Mouse (Mus musculus) layer of hippocampus, postnatal 14 days (tissue): ENCODE measurements around the gene Gm17087. TPM values are rescaled to one million over a fixed set of nuclear protein-coding genes. Genes with fewer than 3 reads are reported as not detected.

ENCODE experiments used
- DNase-seq, 2 experiments: peaks; one replicate each; pipeline ENCODE4 v3.0.0; 2021 to 2022; ENCODE audit warnings: low spot score in 2 of 2, mixed read lengths in 1 of 2
- long read RNA-seq, 2 experiments: library from polyadenylated mRNA; stranded (forward); transcript quantifications; one replicate each; pipeline ENCODE4 v2.0.0; 2021
- total RNA-seq, 2 experiments: library from RNA; stranded (reverse); gene quantifications; 2 replicates each; pipeline ENCODE4 v1.2.3; 2021

Gene Gm17087
- not detected for total RNA-seq
- long read RNA-seq, experiment 1, result 0 reads
- long read RNA-seq, experiment 2, result 0 reads

DNA sequence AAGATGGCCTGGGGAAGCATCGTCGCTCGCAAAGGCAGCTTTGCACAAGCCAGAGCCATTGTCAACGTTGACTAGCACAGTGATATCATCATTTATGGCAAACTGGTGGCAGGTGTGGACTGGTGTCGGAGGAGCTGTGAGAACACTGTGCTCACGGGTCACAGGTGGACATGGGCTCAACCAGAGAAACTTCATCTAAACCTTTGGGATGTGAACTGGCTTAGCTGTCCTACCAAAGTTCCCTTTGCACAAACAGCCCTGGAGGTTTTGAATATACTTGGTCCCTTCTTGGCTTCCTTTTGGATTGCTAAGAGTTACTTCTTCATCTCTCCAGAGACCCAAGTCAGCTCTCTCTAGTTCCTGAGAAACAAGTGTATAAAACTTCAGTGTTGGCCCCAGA is at the start of gene Gm17087:
TSS of gene Gm17087 (minus strand) at position 101 of the 400 bp plus-strand sequence.
- DNase-seq, result no peak

DNA sequence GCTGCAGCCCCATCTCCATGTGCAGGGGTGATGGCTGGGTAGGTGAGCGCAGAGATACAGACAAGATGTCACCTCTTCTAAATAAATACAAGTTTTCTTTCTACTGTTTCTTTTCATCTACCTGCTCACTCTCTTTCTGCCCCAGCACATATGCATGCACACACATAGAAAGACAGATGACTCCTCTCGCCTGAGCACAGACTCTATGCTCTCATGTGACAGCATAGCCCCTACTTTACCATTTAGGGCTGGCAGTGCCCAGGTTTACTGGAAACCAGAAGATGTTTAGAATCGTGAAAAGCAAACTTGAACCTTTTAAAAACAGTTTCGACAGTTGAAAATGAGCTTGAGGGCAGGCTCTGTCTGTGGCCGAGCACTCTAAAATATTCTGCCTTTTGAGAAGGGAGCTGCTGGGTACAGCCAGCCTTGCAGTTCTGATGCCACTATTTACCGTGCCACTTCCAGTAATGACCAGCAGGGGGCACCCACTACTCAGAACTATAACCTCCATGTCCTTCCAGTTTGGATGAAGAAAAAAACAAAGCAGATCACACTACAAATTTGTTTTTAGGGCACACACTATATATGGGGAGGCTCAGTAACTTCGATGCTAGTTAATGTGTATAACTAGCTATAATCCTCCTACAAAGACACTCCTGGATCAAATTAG is 47.3 kb upstream of the Gm17087 start:
- peak; percentile 88 to 94 for DNase-seq

DNA sequence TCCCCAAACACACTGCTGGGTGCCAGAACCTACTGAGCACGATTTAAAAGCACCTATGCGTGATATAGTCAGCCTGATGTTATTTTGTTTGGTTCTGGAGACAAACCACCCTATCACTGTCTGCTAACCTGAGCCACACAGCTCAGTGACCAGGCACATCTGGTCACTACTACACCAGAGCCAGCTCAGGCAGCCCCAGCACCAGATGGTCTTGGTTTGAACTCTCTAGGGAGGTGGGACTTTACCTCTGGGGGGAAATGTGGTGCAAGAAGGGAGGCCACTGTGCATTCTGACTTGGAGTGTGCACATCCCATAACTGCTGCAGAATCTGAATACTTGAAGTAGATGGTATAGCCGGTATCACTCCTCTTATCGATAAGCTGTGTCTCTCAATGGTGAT is 45.2 kb upstream of the Gm17087 start:
- no peak for DNase-seq

DNA sequence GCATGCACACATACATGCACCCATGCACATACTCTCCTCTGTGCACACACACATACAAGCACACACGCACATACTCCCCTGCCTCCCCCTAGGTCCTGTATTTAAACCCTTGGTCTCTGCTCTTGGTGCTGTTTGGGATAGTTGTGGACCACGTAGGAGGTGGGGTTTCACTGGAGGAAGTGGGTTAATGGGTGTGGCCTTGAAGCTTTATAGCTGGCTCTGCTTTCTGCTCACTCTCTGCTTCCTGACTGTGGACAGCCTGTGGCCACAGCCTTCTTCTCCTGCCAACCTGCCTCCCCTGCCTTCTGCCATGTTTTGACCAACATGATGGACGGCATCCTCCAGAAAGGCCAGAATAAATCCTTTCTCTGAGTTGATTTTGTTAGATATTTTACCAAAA is 39.9 kb upstream of the Gm17087 start:
- no peak for DNase-seq

DNA sequence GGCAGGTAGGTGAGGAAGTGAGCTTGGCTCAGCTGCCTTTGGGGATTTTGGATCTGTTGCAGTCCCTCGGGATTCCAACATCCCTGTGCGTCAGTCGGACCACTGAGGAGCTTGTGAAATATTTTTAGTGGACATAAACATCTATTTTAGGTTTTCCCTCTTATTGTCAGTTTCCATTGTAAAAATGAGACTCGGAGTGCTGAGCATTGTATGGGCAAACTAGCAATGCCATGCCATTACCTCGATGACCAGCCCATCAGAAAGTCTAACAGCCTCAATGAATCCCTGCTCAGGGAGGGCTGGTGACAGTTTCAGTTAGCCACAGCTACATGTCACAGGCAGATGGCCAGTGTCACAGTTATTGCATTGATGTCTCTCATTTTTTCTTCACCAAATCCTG is 39.2 kb upstream of the Gm17087 start:
- no peak for DNase-seq

DNA sequence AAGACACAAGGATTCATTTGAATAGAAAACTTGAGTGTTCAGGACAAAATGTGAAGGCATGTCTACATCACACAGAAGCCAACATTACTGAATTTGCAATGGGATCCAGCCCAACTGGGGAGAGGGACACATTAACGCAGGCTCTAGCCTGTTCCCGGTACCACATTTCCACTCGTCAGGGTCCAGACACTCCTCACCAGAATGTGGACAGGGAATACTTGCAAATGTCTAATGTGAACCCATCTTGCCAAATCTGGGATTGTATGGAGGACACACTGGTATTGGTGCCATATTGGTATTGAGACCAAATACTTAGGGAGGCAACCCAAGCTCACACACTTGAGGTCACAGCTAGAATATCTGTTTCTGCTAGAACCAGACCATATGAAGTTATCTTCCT is 36.2 kb upstream of the Gm17087 start:
- no peak for DNase-seq

DNA sequence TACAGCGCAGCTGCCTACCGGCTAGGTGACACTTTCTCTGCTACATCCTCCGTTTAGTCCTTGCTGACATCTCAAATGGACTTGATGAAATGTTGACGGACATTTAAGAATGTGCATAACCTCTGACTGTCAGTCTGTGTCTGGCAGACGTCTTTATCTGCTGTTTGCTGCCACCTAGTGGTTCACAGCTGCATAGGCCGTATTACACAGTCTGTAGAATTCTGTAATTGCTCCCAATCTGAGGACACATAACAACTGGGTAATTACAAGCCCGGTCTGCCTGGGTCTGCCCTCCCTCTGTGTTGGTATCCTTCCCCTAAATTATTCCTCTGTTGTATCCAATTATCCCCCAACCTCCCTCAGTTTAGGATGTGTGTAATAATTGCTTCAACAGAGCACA is 31.0 kb upstream of the Gm17087 start:
- peak; percentile 61 to 85 for DNase-seq

DNA sequence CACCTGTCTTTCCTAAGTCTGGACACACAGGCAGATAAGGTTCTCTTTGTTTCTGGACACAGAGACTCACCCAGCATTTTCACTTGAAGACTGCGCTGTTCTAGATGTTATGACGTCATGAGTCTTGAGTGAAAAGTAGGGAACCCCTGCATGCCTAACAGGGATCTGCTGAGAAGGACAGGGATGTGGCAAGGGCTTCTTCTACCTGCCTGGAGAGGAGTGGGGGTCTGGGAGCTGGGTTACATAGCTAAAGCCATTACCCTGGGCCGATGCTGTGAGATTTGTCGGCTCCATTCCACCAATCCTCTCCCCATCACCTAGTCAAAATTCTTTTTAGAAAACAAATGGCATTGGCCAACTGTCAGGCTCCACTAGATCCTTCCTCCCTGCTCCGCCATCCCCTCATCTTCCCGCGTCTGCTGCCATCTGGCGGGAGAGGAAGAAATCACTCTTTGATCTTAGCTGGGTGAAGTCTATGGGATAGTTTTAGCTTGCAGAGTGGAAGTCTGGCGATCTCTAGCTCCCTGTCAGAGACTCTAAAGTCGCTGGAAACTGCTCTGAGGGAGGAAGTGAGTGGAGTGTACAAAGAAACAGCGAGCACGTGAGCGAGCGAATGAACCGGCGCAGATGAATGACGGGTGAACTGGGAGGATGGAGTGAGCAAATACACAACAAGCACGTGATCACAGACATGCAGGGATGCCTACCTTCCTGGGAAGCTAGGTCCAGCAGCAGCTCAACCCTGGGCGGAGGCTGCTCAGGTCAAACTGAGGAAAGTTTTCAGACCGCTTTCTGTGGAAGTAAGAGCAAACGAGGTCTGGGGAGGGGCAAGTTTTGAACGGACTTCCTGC is 25.9 kb upstream of the Gm17087 start:
- DNase-seq, result peak; percentile 77 to 89

DNA sequence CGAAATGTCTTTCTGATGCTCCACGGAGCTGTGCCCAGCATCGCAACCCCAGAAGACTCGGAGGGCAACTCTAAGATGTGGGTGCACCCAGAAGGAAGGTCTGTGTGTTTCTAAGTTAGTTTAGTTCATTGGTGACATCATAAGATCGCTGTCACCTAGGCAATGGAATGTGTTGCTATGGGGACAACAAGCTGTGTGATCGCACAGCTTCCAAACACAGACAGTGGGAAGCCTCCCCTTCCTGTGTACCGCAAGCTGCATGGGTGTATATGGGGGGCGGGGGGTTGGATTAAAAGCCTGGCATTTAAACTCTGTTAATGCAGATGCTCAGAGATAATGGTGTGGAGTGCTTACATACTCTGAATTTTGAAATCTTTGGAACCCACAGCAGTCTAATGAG is 14.8 kb upstream of the Gm17087 start:
- DNase-seq, result peak in 1 of 2 experiments; percentile 53

DNA sequence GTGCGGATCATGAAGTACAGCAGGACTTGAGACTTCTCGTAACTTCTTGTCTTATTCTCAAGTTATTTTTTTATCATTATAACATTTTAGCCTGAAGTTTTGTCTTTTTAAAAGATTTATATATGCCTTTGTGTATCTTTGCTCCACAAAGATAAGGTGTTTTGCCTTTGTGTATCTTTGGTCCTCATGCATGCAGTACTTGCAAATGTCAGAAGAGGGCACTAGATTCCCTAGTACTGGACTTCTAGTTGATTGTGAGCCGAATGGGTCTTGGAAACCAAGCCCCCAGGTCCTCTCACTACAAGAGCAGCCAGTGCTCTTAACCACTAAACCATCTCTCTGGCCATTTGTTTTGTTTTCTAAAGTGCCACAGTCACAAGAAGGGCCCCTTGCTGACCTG is 13.6 kb upstream of the Gm17087 start:
- peak in 1 of 2 experiments; percentile 29 for DNase-seq

DNA sequence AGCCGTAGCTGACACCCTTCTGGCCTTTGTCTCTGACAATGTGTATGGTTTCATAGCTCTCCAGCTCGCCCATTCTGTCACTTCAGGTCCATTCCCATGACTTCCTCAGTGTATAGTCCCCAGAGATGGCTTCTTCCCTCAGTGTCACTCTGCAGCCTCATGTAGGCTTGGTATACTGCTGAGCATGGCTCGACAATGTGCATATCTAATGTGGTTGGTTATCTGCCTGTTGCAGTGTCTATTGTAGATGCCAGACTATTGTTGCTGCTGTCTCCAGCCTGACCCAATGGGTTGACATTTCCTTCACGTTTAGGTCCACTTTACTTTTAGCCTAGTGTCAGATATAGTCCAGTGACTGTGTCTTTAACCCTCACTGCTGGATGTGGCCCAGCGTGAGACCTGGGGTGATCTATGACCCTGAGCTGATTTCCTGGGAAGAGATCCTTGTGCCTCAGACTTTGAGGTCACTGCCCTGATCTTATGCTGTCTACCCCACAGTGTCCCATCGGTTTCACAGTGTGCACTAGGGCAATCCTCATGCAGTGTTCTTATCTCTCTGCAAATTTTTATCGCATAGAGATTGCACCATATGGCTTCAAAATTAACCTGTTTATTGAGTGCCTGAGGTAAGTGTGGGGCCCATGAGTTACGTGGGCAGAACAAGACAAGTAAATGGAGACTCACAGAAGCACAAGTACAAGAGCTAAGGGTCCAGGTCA is 7.0 kb upstream of the Gm17087 start:
- DNase-seq, result no peak

DNA sequence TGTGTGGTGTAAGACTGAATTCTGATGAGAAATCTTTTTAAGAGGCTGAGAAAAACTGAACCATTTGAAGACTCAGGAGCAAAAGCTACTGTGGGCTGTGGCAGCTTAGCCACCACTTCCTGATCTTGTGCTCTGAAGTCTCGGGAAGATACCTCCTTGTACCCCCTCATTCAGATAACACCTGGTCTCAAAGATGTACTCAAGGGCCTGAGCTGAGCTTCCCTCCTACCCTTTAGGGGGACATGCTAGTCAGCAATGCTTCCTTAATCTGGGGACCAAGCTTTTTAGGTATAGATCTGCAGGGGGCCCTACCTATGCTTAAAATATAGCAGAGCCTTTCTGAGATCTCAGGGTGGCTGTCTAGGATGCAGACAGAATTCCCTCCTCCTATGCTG is 3.9 kb downstream of the Gm17087 start:
- DNase-seq, result no peak

DNA sequence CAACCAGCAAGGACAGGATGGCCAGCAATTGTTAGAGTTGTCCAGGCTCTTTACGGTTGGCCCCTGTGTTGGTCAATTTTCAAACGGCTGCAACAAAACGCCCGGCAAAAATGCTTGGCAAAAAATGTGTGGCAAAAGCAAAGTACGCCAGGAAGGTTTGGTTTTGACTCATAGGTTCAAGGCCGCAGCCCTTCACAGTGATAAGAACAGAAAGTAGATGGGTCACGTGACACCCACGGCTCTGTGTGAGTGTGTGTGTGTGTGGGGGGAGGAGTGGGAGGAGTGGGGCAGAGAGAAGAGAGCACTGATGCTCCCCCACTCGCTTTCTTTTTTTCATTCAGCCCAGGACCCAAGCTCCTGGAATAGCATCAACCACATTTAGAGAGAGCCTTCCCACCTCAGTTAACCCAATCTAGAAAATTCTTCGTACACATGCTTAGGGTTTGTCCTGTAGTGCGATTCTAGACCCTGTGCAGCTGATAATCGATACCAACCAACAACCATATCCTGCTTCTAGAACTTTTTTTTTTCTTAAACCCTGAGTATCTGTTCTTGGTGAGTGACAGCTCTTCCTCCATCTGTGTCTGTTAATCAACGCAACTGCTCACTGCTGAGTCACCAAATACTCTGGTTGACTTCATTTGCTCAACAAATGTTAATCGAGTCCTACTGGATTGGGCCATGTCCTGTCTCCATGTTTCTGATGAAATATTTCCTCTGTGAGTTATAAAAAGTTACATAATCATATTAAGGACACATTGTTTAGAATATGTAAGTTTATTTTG is 4.5 kb downstream of the Gm17087 start:
- DNase-seq, result peak in 1 of 2 experiments; percentile 51

DNA sequence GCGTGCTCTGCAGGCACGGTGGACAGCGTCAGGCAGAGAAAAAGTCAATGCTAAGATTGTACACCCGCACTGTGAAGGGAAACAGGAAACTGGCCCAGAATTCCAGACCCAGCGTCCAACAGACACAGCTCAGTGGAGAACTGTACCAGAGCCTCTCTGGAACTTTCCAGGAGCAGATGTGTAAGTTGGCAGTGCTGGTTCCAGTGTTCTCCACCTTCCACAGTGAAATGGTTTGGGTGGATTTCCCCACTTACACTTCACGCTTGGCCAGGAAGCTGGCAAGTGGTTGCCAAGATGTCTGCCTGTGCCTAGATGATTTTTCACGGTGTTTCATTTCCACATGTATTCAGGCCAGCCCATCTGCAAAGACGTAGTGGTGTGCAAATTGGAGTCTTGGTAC is 8.8 kb downstream of the Gm17087 start:
- DNase-seq, result no peak

DNA sequence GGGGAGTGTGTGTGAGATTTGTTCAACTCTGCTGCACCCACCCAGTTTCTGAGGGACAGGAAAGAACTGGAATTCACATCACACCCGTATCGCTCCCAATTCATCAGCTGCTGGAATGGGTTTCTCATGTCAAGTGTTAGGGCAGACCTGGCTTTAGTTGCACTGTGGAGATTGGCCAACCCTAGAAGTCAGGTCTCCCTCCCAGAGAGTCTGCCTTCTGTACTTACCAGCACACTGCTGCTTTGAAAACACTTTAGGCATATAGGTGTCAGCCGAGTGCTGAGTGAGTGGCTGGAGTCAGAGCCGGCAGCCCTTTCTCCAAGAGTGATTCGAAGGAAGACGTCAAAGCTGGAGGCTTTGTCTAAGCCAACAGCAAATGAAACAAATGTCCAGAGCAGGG is 10.5 kb downstream of the Gm17087 start:
- DNase-seq, result no peak

DNA sequence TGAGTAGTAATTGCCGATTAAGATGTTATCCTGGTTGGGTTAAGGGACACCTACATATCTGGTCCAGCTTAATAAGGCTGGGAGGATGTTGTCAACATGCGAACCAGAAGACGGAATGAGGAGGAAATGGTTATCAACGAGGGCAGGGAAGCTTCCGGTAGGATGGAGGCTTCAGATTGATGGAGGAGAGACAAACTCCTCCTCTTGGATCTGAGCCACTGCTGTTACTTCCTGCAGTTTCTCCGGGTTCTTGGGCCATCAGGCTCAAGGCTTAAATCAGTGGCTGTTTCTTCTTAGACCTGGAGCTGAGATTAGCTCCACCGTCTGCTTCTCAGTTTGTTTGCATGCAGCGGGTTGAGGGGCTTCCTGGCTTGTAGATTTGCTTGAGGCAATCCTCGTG is 11.0 kb downstream of the Gm17087 start:
- no peak for DNase-seq

DNA sequence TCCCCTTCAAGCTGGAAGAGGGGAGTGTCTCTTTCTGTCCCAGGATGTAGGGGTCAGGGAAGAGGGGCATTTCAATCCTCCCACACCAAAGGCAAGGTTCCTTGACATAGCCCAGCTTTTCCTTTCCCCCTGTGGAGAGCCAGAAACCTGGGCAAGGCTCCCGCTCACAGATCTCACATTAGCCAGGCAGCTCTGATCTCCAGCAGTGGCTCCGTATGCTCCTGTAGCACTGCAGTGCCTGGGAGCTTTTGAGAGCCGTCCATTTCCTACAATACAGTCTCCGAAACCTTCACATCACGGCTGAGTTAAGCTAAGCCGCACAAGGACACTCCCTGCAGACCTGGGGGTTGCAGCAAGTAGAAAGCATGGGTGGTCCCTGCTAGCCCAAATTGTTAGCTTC is 12.5 kb downstream of the Gm17087 start:
- no peak for DNase-seq

DNA sequence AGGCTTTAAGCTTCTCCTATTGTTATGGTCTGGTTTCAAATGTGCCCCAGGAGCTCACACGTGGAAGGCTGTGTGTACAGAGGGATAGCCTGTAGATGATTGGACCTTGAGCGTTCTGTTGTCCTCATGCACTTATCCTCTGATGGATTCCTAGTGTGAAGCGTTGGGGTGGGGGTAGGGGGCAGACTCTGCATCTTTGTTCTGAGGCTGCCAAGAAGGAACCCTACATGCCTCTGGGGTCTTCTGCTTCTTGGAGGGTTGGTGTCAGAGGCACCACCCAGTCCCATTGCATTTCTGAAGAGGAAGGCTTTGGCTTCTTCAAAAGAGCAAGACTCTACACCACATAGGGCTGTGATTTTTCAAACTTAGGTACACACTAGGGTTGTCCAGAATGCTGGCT is 13.1 kb downstream of the Gm17087 start:
- no peak for DNase-seq

DNA sequence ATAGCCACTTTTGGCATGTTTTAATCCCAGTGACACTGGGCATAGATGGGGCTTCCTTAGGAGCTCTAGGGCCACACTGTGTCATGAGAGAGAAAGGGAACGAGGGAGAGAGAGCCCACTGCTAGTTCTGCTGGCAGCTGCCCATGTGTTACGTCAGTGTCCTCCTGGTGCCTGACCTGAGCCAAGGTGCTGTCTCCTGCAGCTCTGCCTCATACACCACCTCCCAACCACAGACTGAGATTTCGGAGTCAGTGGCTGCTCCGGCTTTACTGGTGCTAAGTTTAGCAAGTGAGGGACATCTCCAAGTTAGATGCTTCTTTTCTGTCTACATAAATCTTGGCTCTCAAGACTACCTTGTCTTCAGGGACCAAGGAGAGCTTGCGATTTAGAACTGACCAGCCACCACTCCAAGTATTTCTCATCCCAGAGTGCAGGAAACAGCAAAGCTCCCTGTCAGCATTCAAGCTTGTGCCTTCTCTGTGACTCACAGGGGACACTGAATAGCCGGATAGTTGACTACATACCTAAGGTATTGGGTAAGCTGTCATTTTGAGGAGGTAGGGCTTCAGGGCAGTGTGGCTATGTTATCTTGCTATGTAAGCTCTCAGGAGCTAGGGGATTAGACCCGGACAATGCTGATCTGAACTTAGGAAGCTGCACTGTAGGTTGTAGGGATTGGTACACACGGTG is 14.3 kb downstream of the Gm17087 start:
- no peak for DNase-seq

DNA sequence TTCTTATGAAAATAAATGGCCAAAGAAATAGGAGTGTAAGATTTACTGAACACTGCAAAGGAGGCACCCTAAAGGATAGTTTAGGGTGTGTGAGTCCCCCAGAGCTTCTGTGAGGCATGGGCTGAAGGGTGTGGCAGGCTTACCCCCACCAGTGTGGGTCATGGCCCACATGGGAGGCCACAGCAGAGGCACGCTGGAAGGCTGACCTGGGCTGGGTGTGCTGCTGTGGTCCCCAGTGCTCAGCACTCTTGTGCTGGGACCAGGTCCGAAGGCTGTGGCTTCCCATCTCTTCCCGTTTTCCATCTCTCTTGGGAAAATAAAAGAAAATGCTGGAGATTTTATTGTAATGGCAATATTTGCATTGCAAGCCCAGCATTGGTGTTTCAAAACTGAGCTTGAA is 15.1 kb downstream of the Gm17087 start:
- DNase-seq, result no peak

DNA sequence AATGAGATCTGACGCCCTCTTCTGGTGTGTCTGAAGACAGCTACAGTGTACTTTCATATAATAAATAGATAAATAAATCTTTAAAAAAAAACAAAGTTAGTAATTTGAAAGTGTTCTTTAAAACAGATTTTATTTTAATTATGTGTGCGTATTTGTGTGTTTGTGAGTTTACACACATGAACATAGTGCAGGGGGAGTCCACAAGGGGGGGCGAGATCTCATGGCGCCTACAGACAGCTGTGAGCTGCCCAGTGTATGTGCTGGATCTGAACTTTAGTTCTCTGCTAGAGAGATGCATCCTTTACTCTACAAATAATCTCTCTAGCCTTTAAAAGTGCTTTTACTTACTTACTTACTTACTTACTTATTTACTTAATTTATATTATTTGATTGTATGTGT is 18.0 kb downstream of the Gm17087 start:
- no peak for DNase-seq
